Comparison of ENCODE assay signal across 20 mouse cellular contexts in the genomic region with DNA sequence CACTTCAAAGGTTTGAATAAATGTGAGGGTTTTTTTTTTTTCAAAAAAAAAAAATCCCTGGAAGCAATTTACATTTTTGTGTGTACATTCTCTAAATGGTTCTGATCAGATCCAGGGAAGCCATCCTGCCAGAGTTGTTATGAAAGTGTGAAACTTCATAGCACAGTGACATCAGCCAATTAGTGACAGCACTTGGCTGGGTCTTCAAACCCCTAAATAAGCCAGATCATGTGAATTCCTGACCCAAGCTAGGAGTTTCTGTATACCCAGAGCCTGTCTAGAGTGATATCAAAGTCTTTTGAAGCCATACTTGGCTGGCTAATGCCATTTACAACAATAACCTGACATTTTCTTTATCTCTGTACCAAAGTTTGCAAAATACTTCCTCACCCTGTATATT.
DNase-seq lines count a peak whose midpoint lies in the region; ATAC-seq lines count a peak whose summit lies in the region.
"Had no signal": no experiment of that assay in that cellular context is flagged by ENCODE, and none has a peak within 500 bp of the region (broad histone marks: within the 10 kb centered on the region; RNA-seq: fewer than 3 reads in every experiment).

No protein-coding gene starts in this region.

- ATAC-seq in forebrain, embryonic 13.5 days: peak; percentile 63; the same call in 1 of the 2 replicates
- ATAC-seq in forebrain, embryonic 11.5 days (replicated peaks; ENCODE audit: low FRiP score): no peak
- ATAC-seq in forebrain, embryonic 14.5 days: peak; percentile 70; the same call in 1 of the 2 replicates
- ATAC-seq: intestine, embryonic 15.5 days had no signal

- H3K9me3 ChIP-seq in forebrain, embryonic 13.5 days (replicated peaks): no peaks in the 10 kb centered on the region
- no peaks in the 10 kb centered on the region for H3K9me3 ChIP-seq in forebrain, embryonic 11.5 days (ENCODE audit: control insufficient read depth, low read length)
- no peaks in the 10 kb centered on the region for H3K9me3 ChIP-seq in forebrain, embryonic 14.5 days (replicated peaks; ENCODE audit: control insufficient read depth, low read length)
- H3K9me3 ChIP-seq: embryonic facial prominence, embryonic 12.5 days; heart, embryonic 10.5 days; hindbrain, embryonic 10.5 days; intestine, embryonic 15.5 days had no signal

- H3K27me3 ChIP-seq in forebrain, embryonic 13.5 days: no peaks in the 10 kb centered on the region
- no peaks in the 10 kb centered on the region for H3K27me3 ChIP-seq in forebrain, embryonic 11.5 days (ENCODE audit: control insufficient read depth, insufficient read depth, low read length)
- H3K27me3 ChIP-seq in forebrain, embryonic 14.5 days (replicated peaks; ENCODE audit: control insufficient read depth, insufficient read depth, low read length): no peaks in the 10 kb centered on the region
- H3K27me3 ChIP-seq: CH12.LX; embryonic facial prominence, embryonic 12.5 days; intestine, embryonic 15.5 days had no signal

- H3K36me3 ChIP-seq in forebrain, embryonic 13.5 days (ENCODE audit: poor library complexity, severe bottlenecking): no peaks in the 10 kb centered on the region
- H3K36me3 ChIP-seq in forebrain, embryonic 11.5 days (ENCODE audit: control insufficient read depth, insufficient read depth, low read length): no peaks in the 10 kb centered on the region
- no peaks in the 10 kb centered on the region for H3K36me3 ChIP-seq in forebrain, embryonic 14.5 days (ENCODE audit: control insufficient read depth, insufficient read depth, low read length)
- H3K36me3 ChIP-seq: embryonic facial prominence, embryonic 12.5 days; heart, embryonic 10.5 days; hindbrain, embryonic 10.5 days; intestine, embryonic 15.5 days had no signal

- H3K4me2 ChIP-seq in forebrain, embryonic 13.5 days: no peak overlapping the region
- H3K4me2 ChIP-seq in forebrain, embryonic 11.5 days (ENCODE audit: low read depth, low read length, severe bottlenecking): no peak overlapping the region
- no peak overlapping the region for H3K4me2 ChIP-seq in forebrain, embryonic 14.5 days (ENCODE audit: low read length)
- H3K4me2 ChIP-seq: embryonic facial prominence, embryonic 12.5 days; hindbrain, embryonic 14.5 days; intestine, embryonic 15.5 days had no signal

- H3K27ac ChIP-seq in forebrain, embryonic 13.5 days: no peak overlapping the region
- H3K27ac ChIP-seq in forebrain, embryonic 11.5 days (ENCODE audit: low read depth, low read length): no peak overlapping the region
- H3K27ac ChIP-seq in forebrain, embryonic 14.5 days (ENCODE audit: low read depth, low read length): no peak overlapping the region; the same call in 1 of the 2 replicates
- H3K27ac ChIP-seq: embryonic facial prominence, embryonic 12.5 days; heart, embryonic 10.5 days; hindbrain, embryonic 10.5 days; hindbrain, embryonic 14.5 days; intestine, embryonic 15.5 days had no signal

- H3K4me1 ChIP-seq in forebrain, embryonic 13.5 days: peaks cover 20% of the 10 kb centered on the region
- no peaks in the 10 kb centered on the region for H3K4me1 ChIP-seq in forebrain, embryonic 11.5 days (replicated peaks; ENCODE audit: control insufficient read depth, insufficient read depth, low read length)
- H3K4me1 ChIP-seq in forebrain, embryonic 14.5 days (ENCODE audit: control insufficient read depth, insufficient read depth, low read length): peaks cover 19% of the 10 kb centered on the region
- H3K4me1 ChIP-seq: embryonic facial prominence, embryonic 12.5 days; heart, embryonic 10.5 days; hindbrain, embryonic 10.5 days; intestine, embryonic 15.5 days had no signal

- no peak overlapping the region for H3K4me3 ChIP-seq in forebrain, embryonic 13.5 days
- no peak overlapping the region for H3K4me3 ChIP-seq in forebrain, embryonic 11.5 days (ENCODE audit: low read depth, low read length)
- H3K4me3 ChIP-seq in forebrain, embryonic 14.5 days (ENCODE audit: low read depth, low read length): no peak overlapping the region
- H3K4me3 ChIP-seq: embryonic facial prominence, embryonic 12.5 days; heart, embryonic 10.5 days; hindbrain, embryonic 10.5 days; intestine, embryonic 15.5 days had no signal

- no peak overlapping the region for H3K9ac ChIP-seq in forebrain, embryonic 13.5 days
- no peak overlapping the region for H3K9ac ChIP-seq in forebrain, embryonic 11.5 days (ENCODE audit: low read length)
- no peak overlapping the region for H3K9ac ChIP-seq in forebrain, embryonic 14.5 days (ENCODE audit: low read length)
- H3K9ac ChIP-seq: embryonic facial prominence, embryonic 12.5 days; hindbrain, embryonic 14.5 days; intestine, embryonic 15.5 days had no signal

- no peak for DNase-seq in forebrain, embryonic 11.5 days (ENCODE audit: low spot score)
- DNase-seq in lung, postnatal 10 days: peak; percentile 24
- no peak for DNase-seq in lung, postnatal 14 days
- DNase-seq in forebrain, embryonic 14.5 days (ENCODE audit: low spot score): peak; percentile 85
- DNase-seq in skeletal muscle tissue, adult 2 months (ENCODE audit: low read depth, low spot score): peak; percentile 6
- DNase-seq in left cerebral cortex, postnatal 4 days: no peak
- DNase-seq: adrenal gland, adult 2 months; adrenal gland, postnatal 25 days; cerebellum, adult 8-10 months; cerebellum, postnatal 14 days; embryo, embryonic 11 days; gastrocnemius, postnatal 10 days; heart, adult 18-20 months had no signal

- intact Hi-C loops in left cerebral cortex, postnatal 4 days (cut with DNase I): no loop called here

Comparison
In these comparisons a context has a peak if more than half of its experiments do, and no peak if none do; other contexts are left out.
1. DNase-seq: peak in lung, postnatal 10 days (single experiment), forebrain, embryonic 14.5 days (single experiment) and skeletal muscle tissue, adult 2 months (single experiment); none in forebrain, embryonic 11.5 days (single experiment), lung, postnatal 14 days (single experiment) and left cerebral cortex, postnatal 4 days (single experiment).